Mouse (Mus musculus) stomach, embryonic 16.5 days (tissue): ENCODE results near the gene Cntnap3. TPM values are rescaled to one million over a fixed set of nuclear protein-coding genes. Genes with fewer than 3 reads are reported as not detected.
"Not testable (repeated sequence)": the region's sequence is repeated elsewhere in the genome, so short reads cannot be mapped to it uniquely, and the experiment has no call there.

Experiments used
- ATAC-seq: fragments of 200-750 bp; cut with Nextera tagmentation; 2 replicates; pipeline ENCODE4 v1.8.0; 2017; ENCODE audit warnings: moderate number of reproducible peaks, moderate TSS enrichment; ENCODE audit not compliant: insufficient read depth, low FRiP score
- H3K27ac ChIP-seq: fragments of 300-500 bp; sonication (generic); 2 replicates; pipeline ENCODE4 v1.5.1; 2014; ENCODE audit warnings: low read length
- H3K27me3 ChIP-seq: fragments of 300-500 bp; sonication (generic); 2 replicates; pipeline ENCODE4 v1.6.1; 2014; ENCODE audit warnings: low read length, control low read depth, mixed read lengths; ENCODE audit not compliant: control insufficient read depth, insufficient read depth
- H3K36me3 ChIP-seq: fragments of 300-500 bp; sonication (generic); 2 replicates; pipeline ENCODE4 v1.6.1; 2014; ENCODE audit warnings: low read length; ENCODE audit not compliant: control insufficient read depth, insufficient read depth
- H3K4me1 ChIP-seq: fragments of 300-500 bp; sonication (generic); 2 replicates; pipeline ENCODE4 v1.6.1; 2014; ENCODE audit warnings: low read length, control low read depth, mixed read lengths; ENCODE audit not compliant: control insufficient read depth, insufficient read depth
- H3K4me2 ChIP-seq: fragments of 300-500 bp; sonication (generic); 2 replicates; pipeline ENCODE4 v1.6.1; 2014; ENCODE audit warnings: low read depth, low read length, mixed read lengths
- H3K4me3 ChIP-seq: fragments of 300-500 bp; sonication (generic); replicated peaks from 2 replicates; pipeline ENCODE4 v1.5.1; 2014; ENCODE audit warnings: mild to moderate bottlenecking, low read length
- H3K9ac ChIP-seq: fragments of 300-500 bp; sonication (generic); 2 replicates; pipeline ENCODE4 v1.6.1; 2014; ENCODE audit warnings: low read length
- H3K9me3 ChIP-seq: fragments of 300-500 bp; sonication (generic); replicated peaks from 2 replicates; pipeline ENCODE4 v1.6.1; 2016; ENCODE audit warnings: low read length, control low read depth; ENCODE audit not compliant: control insufficient read depth
- WGBS: fragments of 180-500 bp; shearing (Covaris S2); extraction: QIAGEN DNeasy Blood & Tissue Kit; methylation state at CpG from one replicate; pipeline ENCODE4 v1.1.7; 2014; 5-methylcytosine and 5-hydroxymethylcytosine counted together
- polyA plus RNA-seq: library from polyadenylated mRNA; unstranded; fragments of >200 nt; fragmentation: Nextera tagmentation; extraction: Ambion mirVana; gene quantifications from 2 replicates; pipeline ENCODE4 v1.2.1, GENCODE M21; 2015

Gene Cntnap3
- polyA plus RNA-seq, result 0.74 and 0.77 TPM in 2 replicates

DNA sequence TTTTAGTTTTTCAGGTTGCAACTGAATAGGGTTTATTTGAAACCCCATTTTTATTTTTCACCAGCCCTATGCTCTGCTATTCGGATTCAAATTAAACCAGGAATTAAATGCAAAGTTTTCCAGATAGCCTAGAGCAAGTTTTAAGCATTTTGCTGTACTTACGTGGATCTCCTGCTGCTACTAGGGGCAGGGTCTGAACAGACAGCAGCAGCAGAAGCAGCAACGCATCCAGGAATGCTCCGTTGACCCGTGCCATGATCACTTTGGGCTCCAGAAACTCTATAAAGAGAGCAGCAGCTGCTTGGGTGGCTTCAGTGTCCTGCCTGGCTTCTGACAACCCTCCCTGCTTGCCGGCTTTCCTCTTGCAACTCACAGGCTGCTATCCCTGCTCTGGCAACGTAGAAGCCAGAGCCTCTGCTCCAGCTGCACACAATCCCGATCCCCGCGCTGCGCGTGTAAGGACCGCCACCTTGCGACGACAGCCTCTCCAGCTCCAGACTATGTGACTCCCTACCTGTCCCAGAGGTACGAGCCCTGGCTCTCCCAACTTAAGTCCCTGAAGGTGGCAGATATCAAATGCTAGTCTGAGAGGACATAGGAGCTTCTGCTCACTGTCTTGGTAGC is at the start of gene Cntnap3:
Gene Cntnap3, minus strand, starts transcription at position 371 of the 624 bp plus-strand sequence.
- ATAC-seq, result no peak; the same call in 1 of the 2 replicates
- H3K27ac ChIP-seq, result no peak within 1 kb of the TSS
- WGBS, result 9% methylated on average over 16 of the region's 16 CpGs
- H3K27me3 ChIP-seq, result no peaks in the 10 kb centered on the region
- H3K4me2 ChIP-seq, result peak within 1 kb of the TSS; percentile 45
- H3K4me3 ChIP-seq, result peak within 1 kb of the TSS; percentile 25
- no peaks in the 10 kb centered on the region for H3K36me3 ChIP-seq
- H3K4me1 ChIP-seq, result no peaks in the 10 kb centered on the region
- H3K9me3 ChIP-seq, result no peaks in the 10 kb centered on the region
- peak within 1 kb of the TSS; percentile 56; the same call in 1 of the 2 replicates for H3K9ac ChIP-seq

DNA sequence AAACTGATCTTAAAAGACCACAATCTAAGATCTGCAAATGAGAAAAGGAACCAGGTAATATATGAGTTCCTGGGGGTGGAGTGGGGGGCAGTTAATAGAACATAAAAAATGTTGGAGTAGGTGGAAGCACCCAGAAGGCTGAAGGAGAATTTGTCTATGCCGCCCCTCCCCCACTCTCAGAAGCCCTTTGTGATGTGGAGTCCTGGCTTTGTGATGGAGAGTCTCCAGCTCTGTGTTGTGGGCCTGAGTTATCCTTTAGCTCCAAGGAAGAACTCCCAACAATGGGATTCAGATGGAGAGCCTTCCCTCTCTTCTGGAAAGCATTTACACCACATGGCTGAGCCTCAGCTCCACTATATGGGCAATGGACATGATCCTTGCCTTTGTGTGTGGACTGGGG is 13.4 kb upstream of the Cntnap3 start, which contains the start of gene Spata31:
Gene Spata31, plus strand, starts transcription at position 216 of the 400 bp plus-strand sequence.
- no peaks in the 10 kb centered on the region for H3K4me1 ChIP-seq
- H3K27me3 ChIP-seq, result no peaks in the 10 kb centered on the region
- H3K27ac ChIP-seq, result no peak within 1 kb of the TSS
- no peak within 1 kb of the TSS for H3K9ac ChIP-seq
- no peak within 1 kb of the TSS for H3K4me2 ChIP-seq
- H3K4me3 ChIP-seq, result no peak within 1 kb of the TSS
- no peaks in the 10 kb centered on the region for H3K9me3 ChIP-seq
- no peak for ATAC-seq
- 71% methylated on average over 1 of the region's 1 CpGs for WGBS
- H3K36me3 ChIP-seq, result no peaks in the 10 kb centered on the region

DNA sequence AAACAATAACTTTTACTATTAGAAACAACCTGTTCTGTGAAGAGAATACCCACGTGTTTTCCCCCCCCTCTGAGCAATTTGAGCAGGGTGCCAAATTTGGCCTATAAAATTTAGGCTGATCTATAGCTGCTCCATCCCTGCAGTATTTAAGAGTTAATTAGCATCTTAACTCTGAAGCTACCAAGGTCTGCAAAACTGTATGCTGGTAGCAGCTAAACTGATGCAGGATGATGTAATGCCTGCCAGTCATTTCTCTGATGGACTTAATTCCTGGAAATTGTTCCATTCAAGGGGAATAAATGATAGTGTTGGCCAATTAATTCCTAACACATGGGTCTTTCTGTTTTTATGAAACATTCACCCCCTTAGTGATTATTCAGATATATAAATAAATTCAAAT is 623 bp downstream of the Cntnap3 start:
- H3K4me2 ChIP-seq, result no peak overlapping the region
- ATAC-seq, result no peak
- no peaks in the 10 kb centered on the region for H3K27me3 ChIP-seq
- H3K4me1 ChIP-seq, result no peaks in the 10 kb centered on the region
- no peak overlapping the region for H3K4me3 ChIP-seq
- H3K9me3 ChIP-seq, result no peaks in the 10 kb centered on the region
- 32% methylated on average over 1 of the region's 1 CpGs for WGBS
- H3K36me3 ChIP-seq, result no peaks in the 10 kb centered on the region
- no peak overlapping the region for H3K9ac ChIP-seq
- H3K27ac ChIP-seq, result no peak overlapping the region

DNA sequence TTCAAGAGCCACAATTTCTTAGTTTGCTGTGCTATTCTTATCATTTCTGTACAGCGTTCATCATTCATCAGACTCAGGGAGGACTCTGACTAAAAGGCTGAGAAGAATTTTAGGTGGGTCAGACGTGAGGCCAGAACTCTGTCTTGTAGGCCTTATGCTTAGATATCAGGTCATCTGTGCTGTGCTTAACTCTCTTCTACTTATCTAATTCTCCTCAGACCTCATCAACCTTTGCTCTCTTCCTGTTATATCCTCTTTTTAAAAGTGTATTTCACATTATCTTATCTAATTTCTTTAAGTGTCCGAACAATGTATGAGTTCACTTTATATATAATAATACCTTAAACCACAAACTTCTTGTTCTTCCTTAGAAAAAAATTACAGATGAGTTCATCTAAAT is 38.4 kb downstream of the Cntnap3 start:
- Histone ChIP-seq H3K4me3 (no peak overlapping the region), H3K9ac (no peak overlapping the region), H3K36me3 (no peaks in the 10 kb centered on the region), H3K9me3 (no peaks in the 10 kb centered on the region), H3K27ac (no peak overlapping the region), H3K27me3 (no peaks in the 10 kb centered on the region), H3K4me2 (no peak overlapping the region), H3K4me1 (no peaks in the 10 kb centered on the region)
- 78% methylated on average over 3 of the region's 3 CpGs for WGBS
- ATAC-seq, result no peak

DNA sequence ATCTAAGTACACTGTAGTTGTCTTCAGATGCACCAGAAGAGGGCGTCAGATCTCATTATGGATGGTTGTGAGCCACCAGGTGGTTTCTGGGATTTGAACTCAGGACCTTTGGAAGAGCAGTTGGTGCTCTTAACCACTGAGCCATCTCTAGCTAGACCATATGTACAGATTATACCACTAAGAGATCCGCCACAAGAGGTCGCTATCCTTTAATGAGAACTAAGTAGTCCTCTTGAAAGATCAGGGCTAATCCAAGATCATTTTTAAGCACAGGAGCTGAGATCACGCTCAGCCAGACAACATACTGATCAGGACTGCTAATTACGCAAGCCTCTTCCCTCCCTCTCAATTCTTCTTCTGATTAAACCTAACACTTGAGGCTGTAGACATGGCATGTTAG is 78.9 kb downstream of the Cntnap3 start:
- not testable (repeated sequence) for H3K9ac ChIP-seq, H3K4me2 ChIP-seq, H3K4me1 ChIP-seq, H3K27ac ChIP-seq, H3K36me3 ChIP-seq, H3K27me3 ChIP-seq, ATAC-seq, H3K4me3 ChIP-seq, H3K9me3 ChIP-seq
- 49% methylated on average over 5 of the region's 5 CpGs for WGBS

DNA sequence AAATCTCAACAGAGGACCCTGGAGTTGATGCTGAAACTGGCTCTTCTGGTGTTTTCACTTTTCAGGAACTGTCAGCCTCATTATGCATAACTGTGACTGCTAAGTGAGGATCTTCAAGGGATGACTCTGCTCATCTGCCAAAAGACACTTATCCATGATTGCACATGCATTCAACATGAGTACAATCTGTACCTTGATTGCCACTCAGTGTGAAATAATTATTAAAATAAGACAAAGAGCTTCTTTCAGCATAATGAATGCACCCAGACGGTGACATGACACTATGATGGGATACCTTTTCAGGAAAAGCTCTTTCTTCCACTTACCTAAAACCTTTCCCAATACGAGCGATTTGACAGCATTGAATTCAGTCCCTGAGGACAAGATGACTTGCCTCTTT is 158.4 kb downstream of the Cntnap3 start:
- no peak overlapping the region for H3K4me2 ChIP-seq
- no peaks in the 10 kb centered on the region for H3K36me3 ChIP-seq
- no peaks in the 10 kb centered on the region for H3K4me1 ChIP-seq
- WGBS, result 90% methylated on average over 3 of the region's 3 CpGs
- no peaks in the 10 kb centered on the region for H3K9me3 ChIP-seq
- H3K9ac ChIP-seq, result no peak overlapping the region
- no peak overlapping the region for H3K27ac ChIP-seq
- ATAC-seq, result no peak
- no peak overlapping the region for H3K4me3 ChIP-seq
- H3K27me3 ChIP-seq, result no peaks in the 10 kb centered on the region

DNA sequence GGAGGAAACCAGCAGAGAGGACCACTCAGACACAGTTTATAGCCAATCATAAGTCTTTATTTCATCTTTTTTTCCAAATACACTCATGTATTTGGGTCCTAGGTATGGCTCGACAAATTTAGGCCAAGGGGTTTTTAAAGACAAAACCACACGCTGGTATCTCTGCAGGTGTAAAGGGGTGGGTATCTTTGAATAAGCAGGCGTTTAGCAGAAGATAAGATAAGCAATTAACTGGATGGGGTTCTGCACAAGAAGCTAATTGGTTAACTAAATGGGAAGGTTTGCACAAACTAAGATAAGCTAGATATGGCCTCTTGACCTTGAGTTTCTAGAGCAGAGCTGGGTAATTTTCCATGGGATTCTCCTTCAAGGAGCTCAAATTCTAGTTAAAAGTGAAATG is 171.5 kb downstream of the Cntnap3 start:
- no peaks in the 10 kb centered on the region for H3K36me3 ChIP-seq
- H3K9ac ChIP-seq, result no peak overlapping the region
- H3K27me3 ChIP-seq, result no peaks in the 10 kb centered on the region
- no peak overlapping the region for H3K4me3 ChIP-seq
- H3K4me2 ChIP-seq, result no peak overlapping the region
- ATAC-seq, result no peak
- H3K27ac ChIP-seq, result no peak overlapping the region
- WGBS, result 34% methylated on average over 3 of the region's 3 CpGs
- no peaks in the 10 kb centered on the region for H3K9me3 ChIP-seq
- no peaks in the 10 kb centered on the region for H3K4me1 ChIP-seq

DNA sequence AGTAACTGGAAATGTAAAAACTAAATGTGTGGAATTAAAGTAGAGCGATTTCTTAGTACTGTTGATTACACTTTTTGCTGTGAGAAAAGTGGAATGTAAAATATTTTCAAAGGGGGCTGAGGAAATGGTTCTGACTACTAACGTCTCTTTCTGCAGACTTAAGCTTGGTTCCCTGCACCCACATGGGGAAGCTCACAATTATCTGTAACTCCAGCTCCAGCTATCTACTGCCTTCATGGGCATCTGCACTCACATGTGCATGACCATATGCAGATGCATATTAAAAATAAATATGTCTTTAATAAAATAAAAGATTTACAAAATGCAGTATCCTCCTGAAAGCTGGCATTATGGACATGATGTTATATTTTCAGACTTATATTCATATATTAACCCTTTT is 187.0 kb downstream of the Cntnap3 start:
- H3K4me2 ChIP-seq, result no peak overlapping the region
- H3K4me1 ChIP-seq, result no peaks in the 10 kb centered on the region
- no peaks in the 10 kb centered on the region for H3K9me3 ChIP-seq
- ATAC-seq, result no peak
- WGBS, result 77% methylated on average over 2 of the region's 2 CpGs
- no peak overlapping the region for H3K27ac ChIP-seq
- H3K9ac ChIP-seq, result no peak overlapping the region
- no peaks in the 10 kb centered on the region for H3K36me3 ChIP-seq
- no peak overlapping the region for H3K4me3 ChIP-seq
- H3K27me3 ChIP-seq, result no peaks in the 10 kb centered on the region

DNA sequence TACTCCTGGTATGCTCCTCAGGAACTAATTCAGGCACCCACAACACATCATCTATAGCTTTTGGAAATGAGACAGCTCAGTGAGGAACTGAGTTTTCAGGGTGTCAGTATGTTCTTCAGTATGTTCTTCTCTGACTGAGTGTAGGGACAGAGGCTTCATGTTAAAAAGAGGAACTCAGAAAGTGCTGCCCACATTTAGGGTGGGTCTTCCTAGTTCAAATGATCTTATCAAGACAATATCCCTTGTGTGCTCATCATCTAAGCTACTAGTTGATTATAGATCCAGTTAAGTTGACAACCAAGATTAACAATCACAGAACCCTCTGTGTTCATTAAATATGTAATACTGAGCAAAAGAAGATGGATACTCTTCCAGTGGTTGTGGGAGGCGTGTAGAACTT is 211.3 kb downstream of the Cntnap3 start:
- Histone ChIP-seq H3K4me2 (no peak overlapping the region), H3K4me1 (no peaks in the 10 kb centered on the region), H3K4me3 (no peak overlapping the region), H3K27me3 (no peaks in the 10 kb centered on the region), H3K36me3 (no peaks in the 10 kb centered on the region), H3K9me3 (no peaks in the 10 kb centered on the region), H3K9ac (no peak overlapping the region), H3K27ac (no peak overlapping the region)
- WGBS, result 72% methylated on average over 1 of the region's 1 CpGs
- no peak for ATAC-seq
